Mouse (Mus musculus) forebrain, embryonic 16.5 days (tissue): ENCODE measurements around the gene Ccdc181. TPM values are rescaled to one million over a fixed set of nuclear protein-coding genes. Genes with fewer than 3 reads are reported as not detected.

Experiments used
- ATAC-seq: fragments of 200-750 bp; cut with Nextera tagmentation; 2 replicates; pipeline ENCODE4 v1.8.0; 2017; ENCODE audit warnings: mild to moderate bottlenecking, moderate library complexity
- H3K27ac ChIP-seq: fragments of 300-500 bp; sonication (generic); 2 replicates; pipeline ENCODE4 v1.5.1; 2014; ENCODE audit warnings: low read length, control low read depth
- H3K27me3 ChIP-seq: fragments of 300-500 bp; sonication (generic); replicated peaks from 2 replicates; pipeline ENCODE4 v1.6.1; 2014; ENCODE audit warnings: low read length; ENCODE audit not compliant: control insufficient read depth, insufficient read depth
- H3K36me3 ChIP-seq: fragments of 300-500 bp; sonication (generic); 2 replicates; pipeline ENCODE4 v1.6.1; 2014; ENCODE audit not compliant: control insufficient read depth, insufficient read depth
- H3K4me1 ChIP-seq: fragments of 300-500 bp; sonication (generic); replicated peaks from 2 replicates; pipeline ENCODE4 v1.6.1; 2014; ENCODE audit warnings: low read length; ENCODE audit not compliant: control insufficient read depth, insufficient read depth
- H3K4me2 ChIP-seq: fragments of 300-500 bp; sonication (generic); 2 replicates; pipeline ENCODE4 v1.6.1; 2014; ENCODE audit warnings: mild to moderate bottlenecking, low read length, control low read depth
- H3K4me3 ChIP-seq: fragments of 300-500 bp; sonication (generic); replicated peaks from 2 replicates; pipeline ENCODE4 v1.5.1; 2014; ENCODE audit warnings: mild to moderate bottlenecking, low read length, control low read depth
- H3K9ac ChIP-seq: fragments of 300-500 bp; sonication (generic); replicated peaks from 2 replicates; pipeline ENCODE4 v1.6.1; 2014; ENCODE audit warnings: low read depth, low read length, control low read depth
- H3K9me3 ChIP-seq: fragments of 300-500 bp; sonication (generic); 2 replicates; pipeline ENCODE4 v1.6.1; 2016; ENCODE audit warnings: low read length; ENCODE audit not compliant: control insufficient read depth
- WGBS: fragments of 180-500 bp; shearing (Covaris S2); extraction: QIAGEN DNeasy Blood & Tissue Kit; methylation state at CpG from one replicate; pipeline ENCODE4 v1.1.7; 2014; 5-methylcytosine and 5-hydroxymethylcytosine counted together
- polyA plus RNA-seq: library from polyadenylated mRNA; unstranded; fragments of >200 nt; fragmentation: Nextera tagmentation; extraction: Ambion mirVana; gene quantifications from 2 replicates; pipeline ENCODE4 v1.2.1, GENCODE M21; 2015

Ccdc181 gene
- polyA plus RNA-seq, 1 experiment from 2014 or later: 25.5 TPM

- ATAC-seq: no peak
- Histone ChIP-seq H3K4me3 (no peak overlapping the region), H3K4me1 (no peaks in the 10 kb centered on the region), H3K27me3 (no peaks in the 10 kb centered on the region), H3K4me2 (no peak overlapping the region), H3K27ac (no peak overlapping the region), H3K9ac (no peak overlapping the region), H3K36me3 (peaks cover under 1% of the 10 kb centered on the region), H3K9me3 (no peaks in the 10 kb centered on the region)
- 86% methylated on average over 4 of the region's 4 CpGs for WGBS
These were observed 60.5 kb downstream of the Ccdc181 start for GRCm38 (mm10) chr1:164335846-164336245.

Other genes starting within 250 kb of the Ccdc181 start
- gene Sele, start 227.4 kb upstream of the Ccdc181 start, polyA plus RNA-seq: not detected in 2 replicates
- 0.11 and 0.58 TPM in 2 replicates for gene Sell, start 213.6 kb upstream of the Ccdc181 start, polyA plus RNA-seq
- gene Selp, start 160.3 kb upstream of the Ccdc181 start, polyA plus RNA-seq: 0.19 TPM in 1 of 2 replicates, not detected in the other
- 0.04 and 0.11 TPM in 2 replicates for gene F5, start 123.7 kb upstream of the Ccdc181 start, polyA plus RNA-seq
- 7.5 and 8.0 TPM in 2 replicates for gene Slc19a2, start 26.5 kb upstream of the Ccdc181 start, polyA plus RNA-seq
- gene Nme7, start 28.5 kb downstream of the Ccdc181 start, polyA plus RNA-seq: 43.3 and 45.4 TPM in 2 replicates
- 31.6 and 33.7 TPM in 2 replicates for gene Blzf1, start 31.9 kb downstream of the Ccdc181 start, polyA plus RNA-seq
- gene Atp1b1, start 182.8 kb downstream of the Ccdc181 start, polyA plus RNA-seq: 110 and 132 TPM in 2 replicates